Mouse (Mus musculus) midbrain, postnatal 0 days (tissue): ENCODE results near the gene Usp32. TPM values are rescaled to one million over a fixed set of nuclear protein-coding genes. Genes with fewer than 3 reads are reported as not detected.
"Not testable (repeated sequence)": the region's sequence is repeated elsewhere in the genome, so short reads cannot be mapped to it uniquely, and the experiment has no call there.

Experiments
- ATAC-seq: fragments of 200-750 bp; cut with Nextera tagmentation; 2 replicates; pipeline ENCODE4 v1.8.0; 2017; ENCODE audit warnings: moderate number of reproducible peaks, mild to moderate bottlenecking, moderate TSS enrichment, moderate library complexity; ENCODE audit not compliant: low FRiP score
- DNase-seq: peaks from one replicate; pipeline ENCODE4 v3.0.0-alpha.2; 2015; ENCODE audit warnings: low spot score
- H3K27ac ChIP-seq: fragments of 300-500 bp; sonication (generic); 2 replicates; pipeline ENCODE4 v1.5.1; 2014; ENCODE audit warnings: low read depth, mild to moderate bottlenecking, low read length, mixed read lengths
- H3K27me3 ChIP-seq: fragments of 300-500 bp; sonication (generic); 2 replicates; pipeline ENCODE4 v1.6.1; 2014; ENCODE audit warnings: low read length, control low read depth, mixed read lengths; ENCODE audit not compliant: insufficient read depth
- H3K36me3 ChIP-seq: fragments of 300-500 bp; sonication (generic); 2 replicates; pipeline ENCODE4 v1.6.1; 2014; ENCODE audit warnings: low read length, control low read depth, mixed read lengths; ENCODE audit not compliant: insufficient read depth
- H3K4me1 ChIP-seq: fragments of 300-500 bp; sonication (generic); 2 replicates; pipeline ENCODE4 v1.6.1; 2014; ENCODE audit warnings: mild to moderate bottlenecking, control low read depth, antibody characterized with exemption, low read length, mixed read lengths; ENCODE audit not compliant: insufficient read depth
- H3K4me2 ChIP-seq: fragments of 300-500 bp; sonication (generic); 2 replicates; pipeline ENCODE4 v1.6.1; 2014; ENCODE audit warnings: low read depth, mild to moderate bottlenecking, low read length, mixed read lengths; ENCODE audit not compliant: poor library complexity, severe bottlenecking
- H3K4me3 ChIP-seq: fragments of 300-500 bp; sonication (generic); 2 replicates; pipeline ENCODE4 v1.5.1; 2014; ENCODE audit warnings: low read depth, mild to moderate bottlenecking, low read length, moderate library complexity
- H3K9ac ChIP-seq: fragments of 300-500 bp; sonication (generic); replicated peaks from 2 replicates; pipeline ENCODE4 v1.6.1; 2014; ENCODE audit warnings: mild to moderate bottlenecking, low read length, moderate library complexity, mixed read lengths; ENCODE audit not compliant: poor library complexity, severe bottlenecking
- H3K9me3 ChIP-seq: fragments of 300-500 bp; sonication (generic); 2 replicates; pipeline ENCODE4 v1.6.1; 2016; ENCODE audit warnings: low read length, control low read depth
- CTCF ChIP-seq: IDR thresholded peaks from 2 replicates; pipeline ENCODE4 v1.5.1; 2016; ENCODE audit warnings: antibody characterized with exemption, mild to moderate bottlenecking
- WGBS: fragments of 180-500 bp; shearing (Covaris S2); extraction: QIAGEN DNeasy Blood & Tissue Kit; methylation state at CpG from one replicate; pipeline ENCODE4 v1.1.7; 2014; 5-methylcytosine and 5-hydroxymethylcytosine counted together
- polyA plus RNA-seq: library from polyadenylated mRNA; unstranded; fragments of >200 nt; fragmentation: Nextera tagmentation; extraction: Ambion mirVana; gene quantifications from 2 replicates; pipeline ENCODE4 v1.2.1, GENCODE M21; 2015
- total RNA-seq: library from RNA; depleted of rRNA; stranded (reverse); fragments of >200 nt; gene quantifications from 2 replicates; pipeline ENCODE4 v1.2.3, GENCODE M21; 2014

The Usp32 gene
- total and polyA plus RNA-seq, 2 experiments from 2014 or later: 12.0 to 57.3 TPM

GRCm38 (mm10) chr11:85167503-85167902 is 27.5 kb upstream of the Usp32 start:
- 83% methylated on average over 1 of the region's 1 CpGs for WGBS
- Histone ChIP-seq H3K4me3 (no peak overlapping the region), H3K9me3 (no peaks in the 10 kb centered on the region), H3K36me3 (no peaks in the 10 kb centered on the region), H3K27me3 (no peaks in the 10 kb centered on the region), H3K4me1 (0 out of 2 replicates have a peak, but pooled peaks cover 3% of the 10 kb centered on the region), H3K4me2 (no peak overlapping the region), H3K27ac (no peak overlapping the region), H3K9ac (no peak overlapping the region)
- ATAC-seq (no peak), DNase-seq (no peak)
- TF ChIP-seq CTCF: no peak

DNA sequence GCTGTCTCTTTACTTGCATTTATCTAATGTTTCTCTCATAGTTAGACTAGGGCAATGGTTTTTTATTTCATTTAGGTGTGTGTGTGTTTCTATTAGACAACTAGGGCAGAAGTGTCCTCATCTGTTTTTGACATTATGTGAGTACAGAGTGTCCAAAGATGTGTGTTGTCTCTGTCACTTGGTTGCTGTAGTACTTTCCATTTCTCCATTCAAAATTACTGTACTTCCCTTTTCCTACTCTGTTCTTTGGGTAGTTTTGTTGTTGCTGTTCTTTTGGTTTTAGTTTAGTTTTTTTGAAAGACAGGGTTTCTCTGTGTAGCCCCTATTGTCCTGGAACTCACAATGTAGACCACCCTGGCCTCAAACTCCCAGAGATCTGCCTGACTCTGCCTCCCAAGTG is 24.4 kb upstream of the Usp32 start:
- no peak overlapping the region for H3K27ac ChIP-seq
- TF ChIP-seq CTCF: no peak
- ATAC-seq: no peak
- H3K9me3 ChIP-seq: no peaks in the 10 kb centered on the region
- no peak overlapping the region for H3K9ac ChIP-seq
- H3K4me2 ChIP-seq: no peak overlapping the region
- H3K4me1 ChIP-seq: no peaks in the 10 kb centered on the region
- no peak for DNase-seq
- no peaks in the 10 kb centered on the region for H3K36me3 ChIP-seq
- H3K4me3 ChIP-seq: no peak overlapping the region
- no peaks in the 10 kb centered on the region for H3K27me3 ChIP-seq

GRCm38 (mm10) chr11:85163014-85163413 is 23.1 kb upstream of the Usp32 start:
- 89% methylated on average over 1 of the region's 1 CpGs for WGBS
- not testable (repeated sequence) for H3K9me3 ChIP-seq, H3K9ac ChIP-seq, H3K27me3 ChIP-seq, ATAC-seq, H3K4me2 ChIP-seq, DNase-seq, H3K4me1 ChIP-seq, H3K27ac ChIP-seq, H3K36me3 ChIP-seq, H3K4me3 ChIP-seq

DNA sequence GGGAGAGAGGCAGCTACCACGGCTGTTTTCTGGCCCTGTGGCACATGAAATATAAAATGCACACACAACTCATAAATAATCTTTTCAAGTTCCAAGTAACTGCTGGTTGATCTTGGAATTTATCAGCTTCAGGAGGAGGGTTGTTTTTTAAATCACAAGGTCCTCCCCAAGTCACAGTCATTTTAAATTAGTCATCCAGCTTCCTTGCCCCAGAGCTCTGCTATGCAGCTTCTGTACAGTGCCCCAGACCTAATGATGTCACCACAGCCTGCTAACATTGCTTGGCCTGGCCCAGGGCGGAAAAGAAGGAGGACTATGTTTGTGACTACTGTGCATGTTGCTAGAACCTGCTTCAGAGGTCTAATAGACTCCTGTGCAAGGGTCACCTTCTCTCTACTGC is 17.3 kb upstream of the Usp32 start:
- Histone ChIP-seq H3K4me1 (no peaks in the 10 kb centered on the region), H3K36me3 (no peaks in the 10 kb centered on the region), H3K27ac (no peak overlapping the region), H3K27me3 (no peaks in the 10 kb centered on the region), H3K4me3 (no peak overlapping the region), H3K9me3 (no peaks in the 10 kb centered on the region), H3K9ac (no peak overlapping the region), H3K4me2 (no peak overlapping the region)
- ATAC-seq (no peak), DNase-seq (no peak)
- TF ChIP-seq CTCF: no peak
- 69% methylated on average over 2 of the region's 2 CpGs for WGBS

GRCm38 (mm10) chr11:85152256-85152930 is 12.4 kb upstream of the Usp32 start:
- ATAC-seq (no peak), DNase-seq (no peak)
- Histone ChIP-seq H3K36me3 (no peaks in the 10 kb centered on the region), H3K4me1 (no peaks in the 10 kb centered on the region), H3K9me3 (no peaks in the 10 kb centered on the region), H3K4me3 (no peak overlapping the region), H3K27ac (no peak overlapping the region), H3K9ac (no peak overlapping the region), H3K4me2 (no peak overlapping the region), H3K27me3 (no peaks in the 10 kb centered on the region)
- 89% methylated on average over 2 of the region's 2 CpGs for WGBS
- no peak for TF ChIP-seq CTCF

GRCm38 (mm10) chr11:85138776-85139474 is 1.0 kb downstream of the Usp32 start:
- 1% methylated on average over 17 of the region's 17 CpGs for WGBS
- H3K4me3 ChIP-seq: peak overlapping the region; percentile 82
- TF ChIP-seq CTCF: no peak
- no peaks in the 10 kb centered on the region for H3K36me3 ChIP-seq
- DNase-seq (peak; percentile 61), ATAC-seq (no peak; the same call in 1 of the 2 replicates)
- H3K4me1 ChIP-seq: no peaks in the 10 kb centered on the region
- no peaks in the 10 kb centered on the region for H3K9me3 ChIP-seq
- peak overlapping the region; percentile 89 for H3K27ac ChIP-seq
- peak overlapping the region; percentile 88 for H3K9ac ChIP-seq
- peak overlapping the region; percentile 68 for H3K4me2 ChIP-seq
- no peaks in the 10 kb centered on the region for H3K27me3 ChIP-seq
